Mouse (Mus musculus) C2C12 (cell line): ENCODE results near the gene Ssh2.

Source experiments
- CTCF ChIP-seq: IDR thresholded peaks from one replicate; pipeline ENCODE4 v1.5.1; 2011; ENCODE audit not compliant: control insufficient read depth, insufficient read depth, insufficient read length
- MAX ChIP-seq: IDR thresholded peaks from one replicate; pipeline ENCODE4 v1.6.1; 2011; ENCODE audit warnings: mild to moderate bottlenecking, control low read depth

GRCm38 (mm10) chr11:77490451-77490850, 274.4 kb downstream of the Ssh2 start:
- TF ChIP-seq CTCF = no peak
- no peak for TF ChIP-seq MAX
